Mouse (Mus musculus) olfactory bulb, adult 2 months (tissue): ENCODE measurements around the gene Acyp2. TPM values are rescaled to one million over a fixed set of nuclear protein-coding genes. Genes with fewer than 3 reads are reported as not detected.

Experiments
- H3K27ac ChIP-seq: fragments of 200-500 bp; 2 replicates; pipeline ENCODE4 v1.5.1; 2012; ENCODE audit warnings: low read depth, low read length; ENCODE audit not compliant: insufficient read depth
- H3K4me1 ChIP-seq: fragments of 200-500 bp; 2 replicates; pipeline ENCODE4 v1.6.1; 2012; ENCODE audit warnings: low read length; ENCODE audit not compliant: control insufficient read depth, insufficient read depth
- H3K4me3 ChIP-seq: fragments of 200-500 bp; 2 replicates; pipeline ENCODE4 v1.5.1; 2012; ENCODE audit warnings: mild to moderate bottlenecking, low read depth, low read length, moderate library complexity; ENCODE audit not compliant: insufficient read depth
- CTCF ChIP-seq: fragments of 200-500 bp; IDR thresholded peaks from 2 replicates; pipeline ENCODE4 v1.5.1; 2012; ENCODE audit warnings: low read depth, mild to moderate bottlenecking, low read length, moderate library complexity; ENCODE audit not compliant: insufficient read depth
- POLR2A ChIP-seq: fragments of 200-500 bp; IDR thresholded peaks from 2 replicates; pipeline ENCODE4 v1.6.1; 2012; ENCODE audit warnings: mild to moderate bottlenecking, low read depth, low read length, moderate library complexity; ENCODE audit not compliant: insufficient read depth
- WGBS: fragments of 180-500 bp; shearing (Covaris S2); methylation state at CpG from one replicate; pipeline ENCODE4 v1.1.7; 2018; 5-methylcytosine and 5-hydroxymethylcytosine counted together
- polyA plus RNA-seq: library from polyadenylated mRNA; stranded (reverse); fragments of >200 nt; gene quantifications from 2 replicates; pipeline ENCODE4 v1.2.4, GENCODE M21; 2012; ENCODE audit warnings: low replicate concordance; ENCODE audit not compliant: missing spikeins, insufficient read depth, insufficient read length

Acyp2 gene
- polyA plus RNA-seq, 1 experiment = not detected

DNA sequence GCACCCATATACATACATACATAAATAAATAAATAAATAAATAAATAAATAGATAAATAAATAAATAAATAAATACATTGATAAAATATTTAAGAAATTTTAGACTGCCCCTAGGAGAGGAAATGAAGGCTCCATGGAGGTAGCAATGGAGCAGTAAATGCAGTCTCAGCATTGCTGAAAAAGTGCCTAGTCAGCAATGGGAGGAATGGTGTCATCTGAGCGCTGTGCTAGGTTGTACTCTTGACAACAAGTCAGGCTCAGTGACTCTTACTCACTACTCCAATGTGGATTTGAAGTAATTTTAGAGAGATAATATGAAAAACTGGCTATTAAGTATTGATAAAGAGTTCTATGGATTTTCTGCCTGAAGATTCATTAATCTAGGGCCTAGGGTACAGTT is 40.1 kb downstream of the Acyp2 start:
- Histone ChIP-seq H3K4me3 (no peak overlapping the region), H3K27ac (no peak overlapping the region), H3K4me1 (no peaks in the 10 kb centered on the region)
- no peak for TF ChIP-seq CTCF
- no peak for TF ChIP-seq POLR2A
- 100% methylated on average over 1 of the region's 1 CpGs for WGBS

DNA sequence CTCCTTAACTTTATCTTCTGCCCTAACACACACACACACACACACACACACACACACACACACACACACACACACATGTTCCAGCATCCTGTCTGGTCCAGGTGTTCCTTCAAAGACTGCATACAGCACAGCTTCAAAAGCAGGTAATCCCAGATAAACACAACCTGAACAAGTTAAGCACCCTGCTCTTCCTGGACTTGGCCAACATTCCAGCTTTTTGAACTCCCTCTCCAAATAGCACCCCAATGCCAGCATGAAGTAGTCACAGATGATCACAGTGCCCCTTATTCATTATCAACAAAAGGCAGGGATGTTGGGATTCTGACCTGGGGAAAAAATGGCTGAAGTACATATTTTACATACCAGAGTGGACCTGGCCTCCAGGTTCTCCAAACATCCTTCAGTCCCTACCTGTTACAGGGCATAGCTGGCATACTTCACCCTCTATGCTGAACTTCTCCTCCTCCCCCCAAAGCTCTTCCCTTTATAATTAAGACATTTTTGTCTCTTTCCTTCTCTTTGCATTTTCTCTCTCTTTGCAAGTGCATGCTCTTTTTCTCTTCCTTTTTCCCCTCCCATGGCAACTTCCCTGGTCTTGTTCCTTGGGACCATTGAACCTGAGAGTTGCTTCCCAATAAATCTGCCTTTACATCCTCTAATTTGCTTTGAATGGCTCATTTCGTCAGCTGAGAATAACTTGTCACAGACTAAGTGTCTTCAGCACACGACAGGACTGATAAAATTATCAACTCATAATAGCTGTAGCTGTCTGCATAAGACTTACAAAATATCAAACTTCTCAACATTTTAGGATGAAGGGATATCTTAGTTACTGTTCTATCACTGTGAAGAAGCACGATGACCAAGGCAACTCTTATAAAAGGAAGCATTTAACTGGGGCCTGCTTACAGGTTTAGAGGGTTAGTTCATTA is 41.5 kb downstream of the Acyp2 start:
- WGBS = 83% methylated on average over 3 of the region's 3 CpGs
- no peak overlapping the region for H3K4me3 ChIP-seq
- H3K4me1 ChIP-seq = no peaks in the 10 kb centered on the region
- H3K27ac ChIP-seq = no peak overlapping the region
- TF ChIP-seq CTCF = no peak
- TF ChIP-seq POLR2A = no peak

DNA sequence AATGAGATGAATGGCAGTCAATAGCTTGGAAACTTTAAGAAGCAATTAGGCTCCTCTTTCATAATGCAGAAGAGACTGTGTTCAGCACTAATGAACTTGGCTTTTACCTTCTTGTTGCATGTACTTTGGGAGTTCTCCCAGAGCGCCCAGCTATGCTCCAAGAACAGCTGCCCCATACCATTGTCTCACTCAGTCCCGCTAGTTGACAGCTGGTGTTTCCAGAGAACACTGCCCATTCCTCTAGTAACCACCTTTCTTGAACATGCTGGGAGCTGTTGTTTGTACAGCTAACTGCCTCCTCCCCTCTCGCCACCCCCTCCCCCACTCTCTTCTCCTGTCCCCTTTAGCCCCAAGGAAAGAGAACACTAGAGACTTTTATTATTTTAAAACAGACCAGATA is 52.1 kb downstream of the Acyp2 start:
- Histone ChIP-seq H3K4me3 (no peak overlapping the region), H3K27ac (no peak overlapping the region), H3K4me1 (no peaks in the 10 kb centered on the region)
- 78% methylated on average over 3 of the region's 3 CpGs for WGBS
- TF ChIP-seq CTCF = no peak
- no peak for TF ChIP-seq POLR2A

DNA sequence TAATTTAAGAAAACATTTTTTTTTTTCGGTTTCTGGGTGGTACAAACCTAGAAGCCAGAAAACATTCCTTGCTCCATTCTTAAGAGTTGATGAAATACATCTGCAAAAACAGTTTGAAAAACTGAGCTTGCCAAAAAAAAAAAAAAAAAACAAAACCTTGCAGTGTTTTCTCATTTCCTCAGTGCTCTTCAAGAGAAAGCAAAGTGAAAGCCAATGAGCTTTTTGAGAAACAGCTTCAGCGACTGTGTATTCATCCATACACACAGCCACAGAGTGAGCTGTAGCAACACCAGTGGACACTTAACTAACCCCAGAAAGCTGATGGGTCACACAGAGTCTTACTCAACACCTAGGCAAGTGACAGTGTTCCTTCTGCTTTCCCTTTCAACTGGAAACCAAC is 69.4 kb downstream of the Acyp2 start:
- Histone ChIP-seq H3K4me1 (no peaks in the 10 kb centered on the region), H3K4me3 (no peak overlapping the region), H3K27ac (no peak overlapping the region)
- TF ChIP-seq CTCF (no peak), POLR2A (no peak)
- WGBS = 67% methylated on average over 2 of the region's 2 CpGs

DNA sequence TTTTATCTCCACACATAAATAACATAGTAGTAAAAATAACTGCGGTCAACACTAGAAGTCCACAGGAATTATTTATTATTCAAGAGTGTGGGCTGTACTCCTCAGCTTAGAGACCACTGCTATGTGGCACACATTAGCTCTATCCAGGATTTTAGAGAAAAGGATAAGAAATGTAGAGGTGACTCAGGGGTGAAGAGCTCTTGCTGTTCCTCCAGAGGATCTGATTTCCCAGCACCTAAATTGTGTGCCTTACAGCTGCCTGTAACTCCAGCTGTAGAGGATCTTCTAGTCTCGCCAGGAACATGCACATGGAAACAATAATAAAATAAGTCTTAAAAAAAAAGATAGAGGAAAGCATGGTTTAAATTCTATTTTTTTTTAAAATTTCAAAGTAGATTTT is 70.5 kb downstream of the Acyp2 start:
- Histone ChIP-seq H3K4me1 (no peaks in the 10 kb centered on the region), H3K4me3 (no peak overlapping the region), H3K27ac (no peak overlapping the region)
- 92% methylated on average over 2 of the region's 2 CpGs for whole genome bisulfite sequencing
- TF ChIP-seq CTCF (no peak), POLR2A (no peak)

DNA sequence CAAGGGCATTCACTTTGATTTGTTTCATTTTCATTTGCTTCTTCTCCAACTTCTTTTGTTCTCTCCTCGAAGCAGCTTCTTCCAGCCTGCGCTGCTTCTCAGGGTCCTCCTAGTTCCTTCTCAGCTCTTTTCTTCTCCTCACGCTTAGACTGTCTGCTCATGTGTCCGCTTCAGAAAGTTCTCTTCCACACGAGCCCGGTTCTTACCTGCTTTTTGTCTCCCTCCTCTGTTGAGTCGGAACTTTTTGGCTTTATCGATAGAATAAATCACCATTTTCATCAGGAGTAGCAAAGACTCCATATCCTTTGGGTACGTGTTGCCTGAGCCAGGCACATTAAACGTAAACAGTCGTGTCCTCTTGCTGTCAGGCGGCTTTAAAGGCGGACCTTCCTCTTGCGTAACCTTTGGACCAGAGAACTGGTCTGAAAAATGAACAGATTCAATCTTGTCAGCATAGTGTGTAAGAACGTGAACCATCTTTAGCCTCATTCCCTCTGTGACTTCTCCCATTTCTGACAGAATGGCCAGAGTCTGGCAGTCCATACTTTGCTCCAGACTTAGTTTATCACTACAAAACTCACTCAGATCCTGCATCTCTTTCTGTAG is 76.5 kb downstream of the Acyp2 start:
- H3K4me1 ChIP-seq = no peaks in the 10 kb centered on the region
- TF ChIP-seq POLR2A (no peak), CTCF (no peak)
- 90% methylated on average over 15 of the region's 15 CpGs for WGBS
- H3K27ac ChIP-seq = no peak overlapping the region
- no peak overlapping the region for H3K4me3 ChIP-seq

DNA sequence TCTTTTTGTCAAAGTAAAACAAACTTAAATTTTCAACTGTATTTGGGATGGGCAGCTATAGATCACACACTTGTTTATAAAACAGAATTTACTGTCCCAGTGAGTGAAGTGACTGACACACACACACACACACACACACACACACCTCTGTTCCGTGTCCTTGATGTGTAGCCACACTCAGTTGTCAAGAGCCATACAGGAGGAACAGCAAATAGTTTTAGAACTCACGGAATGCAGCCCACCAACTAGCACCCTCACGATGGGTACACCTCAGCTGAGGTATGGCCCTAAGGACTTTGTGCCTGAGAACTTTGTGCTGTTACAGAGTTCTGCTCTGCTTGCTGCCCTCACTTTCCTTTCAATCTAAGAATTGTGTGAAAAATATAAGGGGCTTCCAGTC is 78.8 kb downstream of the Acyp2 start:
- H3K27ac ChIP-seq = no peak overlapping the region
- TF ChIP-seq POLR2A (no peak), CTCF (no peak)
- H3K4me3 ChIP-seq = no peak overlapping the region
- 95% methylated on average over 3 of the region's 3 CpGs for WGBS
- H3K4me1 ChIP-seq = no peaks in the 10 kb centered on the region

DNA sequence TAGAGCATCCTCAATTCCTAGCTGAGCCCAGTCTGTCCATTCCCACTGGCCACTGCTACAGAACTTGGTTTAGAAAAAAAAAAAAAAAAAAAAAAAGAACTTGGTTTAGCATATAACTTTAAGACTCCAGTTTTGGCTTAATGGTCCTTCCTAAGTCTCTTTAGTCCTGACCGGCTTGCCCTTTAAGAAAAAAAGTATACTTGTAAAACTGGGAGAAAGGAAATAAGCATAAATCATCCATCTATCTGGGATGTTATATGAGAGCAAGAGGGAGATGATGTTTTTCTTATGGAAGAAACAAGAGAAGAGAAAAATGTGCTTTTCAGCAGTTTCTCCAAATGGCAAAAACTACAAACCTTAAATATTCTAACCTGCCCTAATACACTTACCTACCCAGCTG is 89.2 kb downstream of the Acyp2 start:
- no peak overlapping the region for H3K27ac ChIP-seq
- TF ChIP-seq POLR2A (no peak), CTCF (no peak)
- 97% methylated on average over 1 of the region's 1 CpGs for WGBS
- no peaks in the 10 kb centered on the region for H3K4me1 ChIP-seq
- no peak overlapping the region for H3K4me3 ChIP-seq

DNA sequence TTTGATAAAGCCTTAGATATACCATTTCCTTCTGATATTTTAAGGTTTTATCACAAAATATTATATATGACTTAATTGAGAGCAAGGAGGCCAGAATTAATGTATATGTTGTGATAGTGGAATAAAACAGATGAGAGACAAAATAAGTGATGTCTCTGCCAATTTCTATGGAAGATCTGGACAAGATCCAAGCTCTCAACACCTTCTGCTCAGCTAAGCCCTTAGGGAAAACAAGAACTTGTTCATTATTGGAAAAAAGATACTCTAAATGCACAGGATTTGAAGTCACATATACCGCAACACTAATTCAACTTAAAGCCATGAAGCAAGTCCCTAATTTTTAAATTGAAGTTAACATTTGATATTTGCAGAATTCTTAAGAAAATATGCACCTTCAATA is 96.0 kb downstream of the Acyp2 start:
- Histone ChIP-seq H3K4me3 (no peak overlapping the region), H3K4me1 (no peaks in the 10 kb centered on the region), H3K27ac (no peak overlapping the region)
- TF ChIP-seq POLR2A (no peak), CTCF (no peak)
- WGBS = 96% methylated on average over 1 of the region's 1 CpGs
